Mouse (Mus musculus) CH12.LX (cell line): ENCODE measurements around the gene Adam12. TPM values are rescaled to one million over a fixed set of nuclear protein-coding genes. Genes with fewer than 3 reads are reported as not detected.

Source experiments
- DNase-seq: peaks from one replicate; pipeline ENCODE4 v3.0.0-alpha.2; 2013; ENCODE audit errors: extremely low read depth
- H3K27ac ChIP-seq: 2 replicates; pipeline ENCODE4 v1.5.1; 2012; ENCODE audit warnings: low read depth, mild to moderate bottlenecking, control low read depth, moderate library complexity; ENCODE audit not compliant: insufficient read depth
- H3K27me3 ChIP-seq: replicated peaks from 2 replicates; pipeline ENCODE3; 2012; ENCODE audit warnings: inconsistent platforms
- H3K36me3 ChIP-seq, 2 experiments: replicated peaks in 1 of 2; 2 replicates each; pipeline versions ENCODE3 to v1.6.1; 2012; ENCODE audit warnings: inconsistent platforms in 1 of 2, low read length in 1 of 2, mild to moderate bottlenecking in 1 of 2, mixed read lengths in 1 of 2, moderate library complexity in 1 of 2; ENCODE audit not compliant: control insufficient read depth in 1 of 2, insufficient read depth in 1 of 2
- H3K4me1 ChIP-seq, 2 experiments: 2 replicates each; pipeline ENCODE4 v1.6.1; 2012; ENCODE audit warnings: inconsistent platforms in 1 of 2, moderate library complexity in 1 of 2; ENCODE audit not compliant: insufficient read depth in 2 of 2, control insufficient read depth in 1 of 2
- H3K4me2 ChIP-seq: 2 replicates; pipeline ENCODE4 v1.6.1; 2012; ENCODE audit warnings: low read depth, mild to moderate bottlenecking, control low read depth; ENCODE audit not compliant: poor library complexity, insufficient read depth, severe bottlenecking
- H3K4me3 ChIP-seq, 3 experiments: fragments of 150-350 bp in 1 of 3; sonication (generic) in 1 of 3; replicated peaks in 1 of 3; 2 replicates each; pipeline versions ENCODE3 to v1.5.1; 2011 to 2012; ENCODE audit warnings: low read depth in 2 of 3, low read length in 2 of 3, mild to moderate bottlenecking in 2 of 3, moderate library complexity in 2 of 3, control low read depth in 1 of 3, improper control_type of control experiment in 1 of 3, inconsistent platforms in 1 of 3, mixed read lengths in 1 of 3; ENCODE audit not compliant: poor library complexity in 1 of 3
- H3K79me2 ChIP-seq: replicated peaks from 2 replicates; pipeline ENCODE4 v1.6.1; 2012; ENCODE audit warnings: mild to moderate bottlenecking, moderate library complexity; ENCODE audit not compliant: control insufficient read depth, poor library complexity, insufficient read depth, severe bottlenecking; ENCODE audit errors: extremely low read depth
- H3K9ac ChIP-seq: 2 replicates; pipeline ENCODE4 v1.6.1; 2012; ENCODE audit warnings: low read depth, mild to moderate bottlenecking, control low read depth, moderate library complexity; ENCODE audit not compliant: insufficient read depth
- H3K9me3 ChIP-seq: replicated peaks from 2 replicates; pipeline ENCODE3; 2012; ENCODE audit warnings: low read length, inconsistent platforms, mixed read lengths
- BHLHE40 ChIP-seq: IDR thresholded peaks from 2 replicates; pipeline ENCODE4 v1.6.1; 2011; ENCODE audit warnings: mild to moderate bottlenecking, low read depth, low read length, improper control_type of control experiment
- CHD2 ChIP-seq: IDR thresholded peaks from 2 replicates; pipeline ENCODE4 v1.6.1; 2011; ENCODE audit warnings: low read length, improper control_type of control experiment
- ETS1 ChIP-seq: conservative IDR thresholded peaks from 2 replicates; pipeline ENCODE4 v1.6.1; 2012; ENCODE audit warnings: low read depth, mild to moderate bottlenecking, inconsistent platforms, low read length, improper control_type of control experiment, moderate library complexity
- HCFC1 ChIP-seq: IDR thresholded peaks from 2 replicates; pipeline ENCODE4 v1.6.1; 2012; ENCODE audit warnings: low read depth, mild to moderate bottlenecking, inconsistent platforms, low read length, improper control_type of control experiment
- JUND ChIP-seq: conservative IDR thresholded peaks from 2 replicates; pipeline ENCODE4 v1.6.1; 2011; ENCODE audit warnings: low read depth, low read length, improper control_type of control experiment
- KAT2A ChIP-seq: IDR thresholded peaks from 2 replicates; pipeline ENCODE4 v1.6.1; 2012; ENCODE audit warnings: low read length, improper control_type of control experiment, inconsistent platforms; ENCODE audit not compliant: insufficient replicate concordance
- NELFE ChIP-seq: IDR thresholded peaks from 2 replicates; pipeline ENCODE4 v1.6.1; 2011; ENCODE audit warnings: low read depth, low read length, improper control_type of control experiment
- POLR2A ChIP-seq: IDR thresholded peaks from 2 replicates; pipeline ENCODE4 v1.6.1; 2011; ENCODE audit warnings: low read depth, mild to moderate bottlenecking, improper control_type of control experiment, low read length
- RAD21 ChIP-seq: IDR thresholded peaks from 2 replicates; pipeline ENCODE4 v1.6.1; 2011; ENCODE audit warnings: low read depth, mild to moderate bottlenecking, low read length, improper control_type of control experiment, moderate library complexity
- SIN3A ChIP-seq: IDR thresholded peaks from 2 replicates; pipeline ENCODE4 v1.6.1; 2012; ENCODE audit warnings: low read length, improper control_type of control experiment, inconsistent platforms
- TCF12 ChIP-seq: IDR thresholded peaks from 2 replicates; pipeline ENCODE4 v1.6.1; 2014; ENCODE audit warnings: low read depth, mild to moderate bottlenecking, inconsistent platforms, low read length, improper control_type of control experiment
- UBTF ChIP-seq: IDR thresholded peaks from 2 replicates; pipeline ENCODE4 v1.6.1; 2012; ENCODE audit warnings: low read depth, mild to moderate bottlenecking, inconsistent platforms, low read length, improper control_type of control experiment, moderate library complexity
- dilution Hi-C: fragments of 300-500 bp; cut with MboI; formaldehyde crosslinking; loops from 2 replicates; pipeline ENCODE4 v1.14.3; 2020; ENCODE audit warnings: low sequenced_read_pairs; ENCODE audit not compliant: extremely low pct_unique_long_range_greater_than_20kb, extremely low pct_ligation_motif_present
- in situ Hi-C: fragments of 300-500 bp; cut with MboI; formaldehyde crosslinking; loops from 3 replicates; pipeline ENCODE4 v1.14.3; 2019; ENCODE audit warnings: low sequenced_read_pairs, low pct_ligation_motif_present, low pct_unique_long_range_greater_than_20kb, mixed read lengths
- polyA plus RNA-seq: library from polyadenylated mRNA; unstranded; fragments of >175 nt; gene quantifications from 2 replicates; pipeline ENCODE4 v1.2.1, GENCODE M21; 2012; ENCODE audit warnings: low read depth; ENCODE audit not compliant: insufficient read length
- total RNA-seq, 2 experiments: library from RNA; depleted of rRNA; stranded (reverse); fragments of 300-350 nt in 1 of 2; fragments of >200 nt in 1 of 2; gene quantifications; 2 replicates each; pipeline ENCODE4 v1.2.3; 2012 to 2014

Adam12 gene
- total and polyA plus RNA-seq, 3 experiments, result not detected

DNA sequence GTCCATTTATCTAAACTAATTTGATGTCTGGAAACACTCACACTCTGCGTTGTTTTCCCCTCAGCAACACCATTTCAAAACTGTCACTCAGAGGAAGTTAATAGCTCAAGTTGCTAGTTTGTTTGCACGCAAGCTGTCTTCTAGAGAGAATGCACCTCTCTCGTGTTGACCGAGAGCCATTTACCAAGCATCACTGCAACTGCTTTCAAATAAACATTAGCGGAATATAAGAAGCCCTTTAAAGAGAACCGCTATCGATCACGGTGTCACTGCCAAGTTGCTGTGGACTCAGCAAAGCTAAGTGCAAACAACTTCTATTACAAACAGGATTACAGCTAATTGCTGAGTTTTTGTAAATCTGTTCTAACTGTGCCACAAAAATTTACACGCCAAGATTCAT, 87.8 kb downstream of the Adam12 start:
- Histone ChIP-seq H3K36me3 (no peaks in the 10 kb centered on the region), H3K27me3 (no peaks in the 10 kb centered on the region), H3K4me1 (no peaks in the 10 kb centered on the region), H3K4me3 (no peak overlapping the region), H3K79me2 (no peaks in the 10 kb centered on the region), H3K9ac (no peak overlapping the region), H3K27ac (no peak overlapping the region), H3K4me2 (no peak overlapping the region), H3K9me3 (peaks cover 77% of the 10 kb centered on the region)
- dilution Hi-C loops (no loop called here), in situ Hi-C loops (no loop called here)
- TF ChIP-seq JUND (no peak), ETS1 (no peak), UBTF (no peak)
- no peak for DNase-seq

DNA sequence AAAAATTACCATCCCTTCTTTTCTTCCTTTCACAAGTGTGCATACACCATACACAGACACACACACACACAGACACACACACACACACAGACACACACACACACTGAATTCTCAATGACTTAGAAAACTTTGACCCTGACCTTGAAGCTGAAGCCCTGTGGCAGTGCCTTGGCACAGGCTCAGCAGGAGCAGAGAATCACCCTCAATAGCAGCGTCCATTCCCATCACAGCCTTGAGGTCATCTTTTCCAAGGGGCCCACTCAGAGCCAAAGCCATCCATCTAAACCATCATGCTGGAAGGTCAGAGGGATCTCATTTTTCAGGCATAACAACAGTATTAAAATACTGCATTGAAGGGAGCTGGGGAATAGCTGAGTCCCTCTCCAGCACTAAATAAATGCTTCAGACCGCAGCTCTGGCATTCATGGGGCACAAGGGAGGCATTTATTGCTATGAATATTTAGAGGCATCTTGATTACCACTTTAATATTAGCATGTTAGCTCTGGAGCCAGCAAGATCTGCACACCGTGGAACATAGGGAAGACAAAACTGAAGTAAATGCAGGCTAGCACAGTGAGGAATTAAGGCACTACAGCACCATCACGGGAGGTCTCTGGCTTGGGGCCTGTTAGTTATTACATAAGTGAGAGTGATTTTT, 92.5 kb downstream of the Adam12 start:
- dilution Hi-C loops, result no loop called here

GRCm38 (mm10) chr7:134132323-134132722, 99.6 kb downstream of the Adam12 start:
- no peaks in the 10 kb centered on the region for H3K79me2 ChIP-seq
- no peak overlapping the region for H3K4me2 ChIP-seq
- dilution Hi-C loops, result no loop called here
- DNase-seq, result no peak
- in situ Hi-C loops, result no loop called here
- TF ChIP-seq KAT2A (no peak), POLR2A (no peak), NELFE (no peak), BHLHE40 (no peak), SIN3A (no peak)
- no peaks in the 10 kb centered on the region for H3K36me3 ChIP-seq
- H3K9ac ChIP-seq, result no peak overlapping the region
- peaks cover 51% of the 10 kb centered on the region for H3K9me3 ChIP-seq
- no peak overlapping the region for H3K4me3 ChIP-seq
- H3K4me1 ChIP-seq, result no peaks in the 10 kb centered on the region
- H3K27me3 ChIP-seq, result no peaks in the 10 kb centered on the region
- H3K27ac ChIP-seq, result no peak overlapping the region

More for the DNA sequence above, 92.5 kb downstream of the Adam12 start:
- no peaks in the 10 kb centered on the region for H3K4me1 ChIP-seq
- no peaks in the 10 kb centered on the region for H3K36me3 ChIP-seq
- no peak overlapping the region for H3K4me2 ChIP-seq
- TF ChIP-seq BHLHE40, result no peak
- TF ChIP-seq UBTF, result no peak
- no peak for TF ChIP-seq HCFC1
- no peak for TF ChIP-seq JUND
- TF ChIP-seq RAD21, result no peak
- TF ChIP-seq TCF12, result no peak
- TF ChIP-seq CHD2, result no peak
- TF ChIP-seq, all 38 proteins: peak for 0
- no peak overlapping the region for H3K4me3 ChIP-seq
- H3K79me2 ChIP-seq, result no peaks in the 10 kb centered on the region
- DNase-seq, result no peak
- H3K27ac ChIP-seq, result no peak overlapping the region
- H3K9ac ChIP-seq, result no peak overlapping the region
- in situ Hi-C loops, result no loop called here
- peaks cover 69% of the 10 kb centered on the region for H3K9me3 ChIP-seq
- no peaks in the 10 kb centered on the region for H3K27me3 ChIP-seq
